Mouse (Mus musculus) midbrain, embryonic 15.5 days (tissue): Measurements from ENCODE around the gene Prdm16. TPM values are rescaled to one million over a fixed set of nuclear protein-coding genes. Genes with fewer than 3 reads are reported as not detected.

Experiments
- ATAC-seq: fragments of 200-750 bp; cut with Nextera tagmentation; replicated peaks from 2 replicates; pipeline ENCODE4 v1.8.0; 2017; ENCODE audit warnings: moderate TSS enrichment
- H3K27ac ChIP-seq: fragments of 300-500 bp; sonication (generic); 2 replicates; pipeline ENCODE4 v1.5.1; 2015; ENCODE audit warnings: mild to moderate bottlenecking, inconsistent platforms
- H3K27me3 ChIP-seq: fragments of 300-500 bp; sonication (generic); replicated peaks from 2 replicates; pipeline ENCODE4 v1.6.1; 2015; ENCODE audit warnings: inconsistent platforms
- H3K36me3 ChIP-seq: fragments of 300-500 bp; sonication (generic); replicated peaks from 2 replicates; pipeline ENCODE4 v1.6.1; 2015; ENCODE audit warnings: inconsistent platforms
- H3K4me1 ChIP-seq: fragments of 300-500 bp; sonication (generic); 2 replicates; pipeline ENCODE4 v1.6.1; 2015; ENCODE audit warnings: inconsistent platforms
- H3K4me2 ChIP-seq: fragments of 300-500 bp; sonication (generic); 2 replicates; pipeline ENCODE4 v1.6.1; 2015; ENCODE audit warnings: inconsistent platforms, mild to moderate bottlenecking, moderate library complexity
- H3K4me3 ChIP-seq: fragments of 300-500 bp; sonication (generic); 2 replicates; pipeline ENCODE4 v1.5.1; 2015; ENCODE audit warnings: mild to moderate bottlenecking, inconsistent platforms
- H3K9ac ChIP-seq: fragments of 300-500 bp; sonication (generic); 2 replicates; pipeline ENCODE4 v1.6.1; 2015; ENCODE audit warnings: mild to moderate bottlenecking, inconsistent platforms
- H3K9me3 ChIP-seq: fragments of 300-500 bp; sonication (generic); 2 replicates; pipeline ENCODE4 v1.6.1; 2016; ENCODE audit warnings: inconsistent platforms
- WGBS: fragments of 180-500 bp; shearing (Covaris S2); methylation state at CpG from one replicate; pipeline ENCODE4 v1.1.7; 2015; ENCODE audit warnings: mixed read lengths; 5-methylcytosine and 5-hydroxymethylcytosine counted together
- polyA plus RNA-seq: library from polyadenylated mRNA; unstranded; fragments of >200 nt; fragmentation: Nextera tagmentation; extraction: Ambion mirVana; gene quantifications from 2 replicates; pipeline ENCODE4 v1.2.1, GENCODE M21; 2015

Gene Prdm16
- polyA plus RNA-seq, 1 experiment from 2014 or later = 11.5 TPM

DNA sequence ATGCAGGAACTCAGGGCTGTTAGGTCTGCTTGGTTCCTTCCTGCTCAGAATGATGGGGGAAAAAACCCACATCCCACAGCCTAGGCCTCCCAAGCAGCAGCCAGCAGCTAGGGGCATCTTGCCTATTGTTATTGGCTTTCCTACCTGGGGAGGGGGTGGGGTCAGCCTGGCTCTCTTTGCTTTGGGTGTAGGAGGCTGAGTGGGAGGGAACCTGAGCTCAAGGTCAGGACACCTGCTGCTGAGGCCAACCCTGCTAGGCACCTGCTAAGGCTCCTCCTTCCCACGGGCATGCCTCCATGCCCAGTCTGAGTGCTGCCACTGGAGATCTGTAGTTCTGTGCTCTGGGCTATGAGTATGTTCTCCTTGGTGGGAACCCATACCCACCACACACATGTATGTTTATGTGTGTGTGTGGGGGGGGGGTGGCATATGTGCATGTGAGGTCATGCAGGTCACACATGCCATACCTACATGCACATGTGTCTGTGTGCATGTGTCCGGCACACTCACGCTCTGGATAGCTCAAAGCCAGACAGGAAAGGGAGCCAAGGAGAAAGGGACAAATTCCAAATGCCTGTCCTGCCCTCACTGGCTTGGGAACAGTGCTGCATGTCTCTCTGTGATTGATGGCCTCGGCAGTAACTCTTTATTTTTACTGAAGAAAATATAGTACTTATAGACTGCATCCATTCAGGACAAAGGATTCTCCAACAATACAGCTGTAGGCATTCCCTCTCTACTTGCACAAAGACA is 139.1 kb downstream of the Prdm16 start:
- no peak overlapping the region for H3K27ac ChIP-seq
- H3K36me3 ChIP-seq = no peaks in the 10 kb centered on the region
- no peak overlapping the region for H3K9ac ChIP-seq
- no peak for ATAC-seq
- WGBS = 71% methylated on average over 4 of the region's 4 CpGs
- peaks cover 55% of the 10 kb centered on the region for H3K27me3 ChIP-seq
- no peak overlapping the region for H3K4me3 ChIP-seq
- no peak overlapping the region for H3K4me2 ChIP-seq
- H3K9me3 ChIP-seq = no peaks in the 10 kb centered on the region
- H3K4me1 ChIP-seq = peaks cover 56% of the 10 kb centered on the region

DNA sequence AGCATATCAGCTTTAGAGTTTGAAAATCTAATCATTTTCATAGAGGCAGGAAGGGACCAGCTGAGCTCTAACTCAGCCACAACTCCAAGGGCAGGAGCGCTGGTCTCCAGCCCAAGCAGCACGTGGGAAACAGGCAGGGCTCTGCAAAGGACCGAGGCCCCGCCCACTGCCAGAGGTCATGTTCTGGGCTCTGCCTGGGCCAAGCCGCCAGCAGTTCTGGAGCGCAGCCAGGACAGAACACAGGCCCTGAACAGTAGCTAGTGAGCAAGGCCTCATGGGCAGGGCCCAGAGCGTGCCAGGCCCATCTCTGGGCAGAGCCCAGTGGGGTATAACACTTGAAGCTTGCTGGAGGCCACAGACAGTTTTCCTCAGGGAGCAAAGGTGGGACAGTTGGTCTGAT is 139.7 kb downstream of the Prdm16 start:
- Histone ChIP-seq H3K27me3 (peaks cover 54% of the 10 kb centered on the region), H3K27ac (no peak overlapping the region), H3K9ac (no peak overlapping the region), H3K9me3 (no peaks in the 10 kb centered on the region), H3K4me3 (no peak overlapping the region), H3K36me3 (no peaks in the 10 kb centered on the region), H3K4me1 (peaks cover 55% of the 10 kb centered on the region), H3K4me2 (no peak overlapping the region)
- WGBS = 34% methylated on average over 7 of the region's 7 CpGs
- peak; percentile 35; the same call in 1 of the 2 replicates for ATAC-seq

DNA sequence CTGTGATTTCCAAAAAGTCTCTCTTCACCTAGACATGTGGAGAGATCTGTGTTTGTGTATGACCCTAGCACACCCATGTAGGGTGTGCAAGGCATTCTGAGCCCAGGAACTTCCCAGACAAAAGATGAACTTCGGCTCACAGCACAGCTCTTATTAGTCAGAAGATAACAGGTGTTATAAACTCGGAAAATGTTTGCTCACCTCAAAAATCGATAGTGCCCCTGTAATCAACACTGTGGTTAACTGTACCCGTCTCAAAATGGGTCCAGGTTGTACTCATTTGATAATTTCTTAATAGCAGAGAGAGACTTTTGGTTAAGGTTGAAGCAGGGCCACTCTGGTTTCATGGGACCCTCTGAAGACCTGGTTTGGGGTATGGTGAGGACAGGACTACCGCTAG is 140.2 kb downstream of the Prdm16 start:
- H3K9ac ChIP-seq = no peak overlapping the region
- 92% methylated on average over 5 of the region's 5 CpGs for WGBS
- no peak overlapping the region for H3K4me2 ChIP-seq
- H3K4me1 ChIP-seq = peaks cover 53% of the 10 kb centered on the region
- H3K27ac ChIP-seq = no peak overlapping the region
- peaks cover 50% of the 10 kb centered on the region for H3K27me3 ChIP-seq
- no peaks in the 10 kb centered on the region for H3K36me3 ChIP-seq
- H3K4me3 ChIP-seq = no peak overlapping the region
- no peak for ATAC-seq
- no peaks in the 10 kb centered on the region for H3K9me3 ChIP-seq

DNA sequence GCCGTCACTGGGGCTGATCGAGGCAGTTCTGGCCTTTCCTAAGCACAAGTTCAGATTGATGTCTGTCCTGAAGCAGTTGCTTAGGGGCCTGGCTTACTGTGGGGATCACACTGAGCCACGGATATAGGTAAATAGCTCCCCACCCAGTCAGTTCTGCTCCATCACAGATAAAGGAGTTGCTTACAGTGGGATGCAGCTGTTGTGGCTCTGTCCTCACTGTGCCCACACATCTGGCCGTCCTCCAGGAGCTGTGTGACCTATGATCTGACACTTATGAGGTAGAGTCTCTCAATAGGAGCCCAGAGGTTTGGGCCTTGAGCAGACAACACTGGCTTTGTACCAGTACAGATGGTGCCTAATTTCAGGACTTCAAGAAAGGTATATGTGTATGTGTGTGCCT is 142.7 kb downstream of the Prdm16 start:
- ATAC-seq = no peak
- WGBS = 63% methylated on average over 4 of the region's 4 CpGs
- no peak overlapping the region for H3K4me3 ChIP-seq
- H3K27me3 ChIP-seq = peaks cover 62% of the 10 kb centered on the region
- no peak overlapping the region for H3K9ac ChIP-seq
- no peaks in the 10 kb centered on the region for H3K9me3 ChIP-seq
- H3K4me2 ChIP-seq = no peak overlapping the region
- H3K36me3 ChIP-seq = no peaks in the 10 kb centered on the region
- peaks cover 30% of the 10 kb centered on the region for H3K4me1 ChIP-seq
- H3K27ac ChIP-seq = no peak overlapping the region

DNA sequence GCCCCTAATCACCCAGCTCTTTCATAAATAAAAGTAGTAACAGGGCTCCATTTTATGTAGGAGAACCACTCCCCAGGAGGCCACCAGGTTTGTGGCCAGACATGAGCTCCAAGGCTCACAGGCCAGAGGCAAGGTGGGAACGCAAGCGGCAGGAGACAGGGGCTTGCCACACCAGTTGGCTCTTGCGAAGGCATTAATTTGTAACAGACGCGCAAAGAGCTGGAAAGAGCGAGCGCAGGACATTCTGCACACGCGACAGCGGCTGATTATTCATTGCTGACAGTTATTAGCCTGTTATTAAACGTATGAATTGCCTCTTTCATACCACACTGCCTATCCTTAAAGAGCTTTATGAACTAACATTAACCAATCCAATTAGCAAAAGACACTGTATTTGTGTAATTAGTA is 144.0 kb downstream of the Prdm16 start:
- peaks cover 68% of the 10 kb centered on the region for H3K27me3 ChIP-seq
- H3K36me3 ChIP-seq = no peaks in the 10 kb centered on the region
- H3K4me1 ChIP-seq = peaks cover 27% of the 10 kb centered on the region
- H3K9ac ChIP-seq = no peak overlapping the region
- ATAC-seq = no peak
- no peak overlapping the region for H3K4me3 ChIP-seq
- H3K4me2 ChIP-seq = no peak overlapping the region
- WGBS = 26% methylated on average over 11 of the region's 11 CpGs
- H3K9me3 ChIP-seq = no peaks in the 10 kb centered on the region
- no peak overlapping the region for H3K27ac ChIP-seq

DNA sequence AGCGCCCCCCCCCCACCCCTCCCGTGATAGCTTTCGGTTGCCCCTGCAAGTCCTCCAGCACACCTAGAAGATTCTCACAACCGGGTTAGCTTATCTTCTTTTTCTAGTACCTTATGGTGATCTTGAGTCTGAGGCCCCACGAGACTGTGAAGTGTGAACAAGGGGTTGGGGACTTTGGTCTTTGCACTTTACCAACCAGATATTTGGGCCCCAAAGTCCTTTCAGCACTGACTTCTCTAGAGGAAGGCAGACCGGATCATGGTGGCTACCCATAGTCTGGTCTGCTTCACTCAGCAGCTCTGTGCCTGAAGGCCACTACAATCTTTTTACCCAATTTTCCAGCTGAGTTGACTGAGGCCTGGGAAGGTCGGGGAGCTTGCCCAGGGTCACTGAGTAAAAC is 144.4 kb downstream of the Prdm16 start:
- Histone ChIP-seq H3K36me3 (no peaks in the 10 kb centered on the region), H3K9me3 (no peaks in the 10 kb centered on the region), H3K27ac (no peak overlapping the region), H3K4me3 (no peak overlapping the region), H3K4me1 (peaks cover 23% of the 10 kb centered on the region), H3K27me3 (peaks cover 66% of the 10 kb centered on the region), H3K4me2 (no peak overlapping the region), H3K9ac (no peak overlapping the region)
- ATAC-seq = no peak
- WGBS = 64% methylated on average over 7 of the region's 7 CpGs

DNA sequence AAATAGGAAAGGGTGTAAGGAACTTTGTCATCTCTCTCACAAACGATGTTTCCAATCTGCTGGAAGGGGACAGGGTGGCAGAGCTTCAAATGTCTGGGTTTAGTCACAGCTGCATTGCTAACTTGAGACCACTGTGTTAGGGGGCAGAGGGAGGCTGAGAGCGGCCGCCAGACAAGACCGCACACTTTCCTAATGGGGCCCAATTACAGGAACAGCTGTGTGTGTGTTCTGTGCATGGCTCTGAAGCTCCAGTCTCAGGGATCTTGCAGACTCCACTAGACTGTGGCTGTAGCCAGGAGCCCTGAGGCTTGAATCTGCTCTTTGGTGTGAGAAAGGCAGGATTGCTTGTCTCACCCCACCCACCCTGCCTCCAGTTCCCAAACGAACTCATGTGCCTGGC is 148.6 kb downstream of the Prdm16 start:
- H3K4me1 ChIP-seq = peaks cover 14% of the 10 kb centered on the region
- no peak overlapping the region for H3K27ac ChIP-seq
- H3K9me3 ChIP-seq = no peaks in the 10 kb centered on the region
- WGBS = 41% methylated on average over 5 of the region's 5 CpGs
- no peaks in the 10 kb centered on the region for H3K36me3 ChIP-seq
- no peak overlapping the region for H3K4me3 ChIP-seq
- peaks cover 56% of the 10 kb centered on the region for H3K27me3 ChIP-seq
- H3K9ac ChIP-seq = no peak overlapping the region
- no peak overlapping the region for H3K4me2 ChIP-seq
- ATAC-seq = no peak

DNA sequence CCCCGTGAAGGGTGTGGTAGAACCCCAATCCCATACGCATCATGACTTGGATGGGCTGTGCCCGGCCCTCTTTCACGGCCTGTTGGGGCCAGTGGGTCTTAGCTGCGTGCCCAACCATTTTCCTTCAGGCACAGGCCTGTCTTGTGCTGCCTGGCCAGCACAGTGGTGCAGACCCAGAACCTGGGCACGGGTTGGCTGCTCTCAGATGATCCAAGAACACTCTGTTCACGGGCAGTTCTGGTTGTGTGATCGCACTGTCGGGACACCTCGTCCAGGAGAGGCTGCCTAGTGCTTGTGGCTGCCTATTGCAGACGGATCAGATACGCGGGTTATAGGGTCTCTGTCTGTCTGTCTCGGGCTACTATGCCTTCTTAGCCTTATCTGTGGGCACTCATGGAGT is 154.0 kb downstream of the Prdm16 start:
- Histone ChIP-seq H3K27ac (no peak overlapping the region), H3K27me3 (peaks cover 49% of the 10 kb centered on the region), H3K4me3 (no peak overlapping the region), H3K9me3 (no peaks in the 10 kb centered on the region), H3K36me3 (no peaks in the 10 kb centered on the region), H3K4me1 (no peaks in the 10 kb centered on the region; the same call in 1 of the 2 replicates), H3K4me2 (no peak overlapping the region), H3K9ac (no peak overlapping the region)
- no peak for ATAC-seq
- 86% methylated on average over 14 of the region's 14 CpGs for WGBS

DNA sequence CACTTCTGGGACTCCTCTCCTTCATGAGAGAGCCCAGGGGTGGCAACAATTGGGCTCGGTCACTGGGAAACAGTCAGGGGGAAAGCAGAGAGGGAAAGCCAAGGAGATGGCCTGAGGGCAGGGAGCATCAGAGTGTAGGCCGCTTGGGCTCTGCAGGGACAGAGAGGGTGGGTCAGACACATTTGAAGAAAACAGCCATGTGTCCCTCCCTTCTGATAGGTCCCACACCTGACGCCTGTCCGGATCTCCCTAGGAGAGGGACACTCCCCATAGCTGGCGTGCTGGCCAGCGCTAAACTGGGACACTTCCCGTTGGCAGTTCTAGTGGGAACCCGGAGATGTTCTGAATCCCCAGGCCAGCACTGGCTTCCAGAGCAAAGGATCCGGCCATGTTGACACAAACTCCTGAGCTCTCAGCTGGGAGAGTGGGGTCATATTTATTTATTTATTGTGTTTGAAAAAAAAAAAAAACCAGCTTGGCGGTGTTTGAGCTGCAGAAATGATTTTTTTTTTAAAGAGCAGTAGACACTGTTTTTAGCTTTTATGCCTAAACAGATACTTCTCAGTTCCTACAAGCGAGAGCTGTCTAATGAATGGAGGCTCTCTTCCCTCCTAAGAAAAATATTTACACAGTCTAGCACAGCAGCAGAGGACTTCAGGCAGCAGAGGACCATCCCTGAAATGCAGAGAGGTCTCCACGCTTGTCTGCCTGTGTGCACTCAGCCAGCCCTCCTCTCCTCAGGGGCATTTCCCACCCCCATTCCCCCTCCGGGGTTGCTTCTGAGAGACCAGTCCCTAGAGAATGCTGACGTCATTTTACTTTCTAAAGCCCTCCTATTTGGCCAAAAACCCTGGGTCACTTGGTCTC is 154.7 kb downstream of the Prdm16 start:
- Histone ChIP-seq H3K27me3 (peaks cover 51% of the 10 kb centered on the region), H3K27ac (no peak overlapping the region), H3K4me1 (no peaks in the 10 kb centered on the region; the same call in 1 of the 2 replicates), H3K4me3 (no peak overlapping the region), H3K4me2 (no peak overlapping the region), H3K36me3 (no peaks in the 10 kb centered on the region), H3K9me3 (no peaks in the 10 kb centered on the region), H3K9ac (no peak overlapping the region)
- ATAC-seq = no peak
- 65% methylated on average over 14 of the region's 14 CpGs for WGBS

DNA sequence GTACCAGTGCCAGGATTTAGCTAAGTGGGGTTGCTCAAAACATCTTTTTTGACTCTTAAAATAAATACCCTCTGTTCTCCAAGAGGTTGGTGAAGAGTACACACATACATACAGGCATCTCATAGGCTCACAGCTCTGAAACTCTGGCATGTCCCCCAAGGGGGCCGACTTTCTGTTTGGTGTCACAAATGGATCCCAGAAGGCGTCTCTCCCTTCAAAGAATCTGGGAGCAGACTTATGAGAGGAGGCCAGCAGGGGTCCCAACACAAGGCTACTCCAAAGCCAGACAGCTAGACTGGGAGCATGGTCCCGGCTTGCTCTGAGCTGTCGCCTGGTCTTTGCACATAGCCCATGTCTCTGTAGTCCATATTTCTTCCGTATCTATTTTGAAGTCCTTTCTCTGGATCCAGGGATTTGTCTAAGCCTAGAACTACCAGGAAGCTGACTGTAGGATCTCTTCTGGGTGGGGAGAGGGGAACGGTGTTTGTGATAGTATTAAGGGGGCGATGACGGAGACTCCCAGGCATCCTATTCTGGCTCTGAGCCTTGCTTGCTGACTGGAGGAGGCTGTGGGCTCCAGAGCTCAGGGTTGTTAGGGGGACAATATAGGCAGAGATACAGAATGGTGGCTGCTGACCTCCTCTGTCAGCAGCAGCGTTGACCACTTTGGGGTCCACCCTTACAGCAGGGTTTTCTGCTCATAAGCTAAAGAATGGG is 156.0 kb downstream of the Prdm16 start:
- no peak overlapping the region for H3K9ac ChIP-seq
- ATAC-seq = no peak
- H3K4me3 ChIP-seq = no peak overlapping the region
- H3K4me1 ChIP-seq = no peaks in the 10 kb centered on the region; the same call in 1 of the 2 replicates
- H3K27ac ChIP-seq = no peak overlapping the region
- no peaks in the 10 kb centered on the region for H3K36me3 ChIP-seq
- no peak overlapping the region for H3K4me2 ChIP-seq
- no peaks in the 10 kb centered on the region for H3K9me3 ChIP-seq
- 74% methylated on average over 9 of the region's 9 CpGs for WGBS
- peaks cover 56% of the 10 kb centered on the region for H3K27me3 ChIP-seq

DNA sequence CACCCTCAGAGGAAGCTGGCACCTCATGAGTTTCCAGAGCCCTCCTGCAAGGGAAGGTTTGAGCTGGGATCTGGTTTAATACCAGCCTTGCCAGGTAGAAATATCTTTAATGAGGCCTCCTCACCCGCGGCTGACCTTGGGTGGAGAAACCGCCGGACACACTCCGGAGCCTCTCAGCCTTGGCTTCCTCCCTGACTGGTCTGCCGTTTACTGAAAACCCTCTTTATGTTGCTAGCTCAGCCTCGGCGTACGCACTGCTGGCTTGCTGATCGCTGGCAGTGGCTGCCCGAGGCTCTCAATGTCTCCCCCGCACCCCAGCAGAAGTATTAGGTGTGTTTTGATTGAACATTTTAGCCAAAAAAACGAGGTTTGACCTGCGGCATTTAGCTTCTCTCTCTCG is 156.5 kb downstream of the Prdm16 start:
- WGBS = 63% methylated on average over 15 of the region's 15 CpGs
- no peak overlapping the region for H3K9ac ChIP-seq
- H3K9me3 ChIP-seq = no peaks in the 10 kb centered on the region
- no peak for ATAC-seq
- H3K4me1 ChIP-seq = no peaks in the 10 kb centered on the region; the same call in 1 of the 2 replicates
- no peak overlapping the region for H3K4me2 ChIP-seq
- H3K27ac ChIP-seq = no peak overlapping the region
- H3K4me3 ChIP-seq = no peak overlapping the region
- peaks cover 60% of the 10 kb centered on the region for H3K27me3 ChIP-seq
- no peaks in the 10 kb centered on the region for H3K36me3 ChIP-seq

DNA sequence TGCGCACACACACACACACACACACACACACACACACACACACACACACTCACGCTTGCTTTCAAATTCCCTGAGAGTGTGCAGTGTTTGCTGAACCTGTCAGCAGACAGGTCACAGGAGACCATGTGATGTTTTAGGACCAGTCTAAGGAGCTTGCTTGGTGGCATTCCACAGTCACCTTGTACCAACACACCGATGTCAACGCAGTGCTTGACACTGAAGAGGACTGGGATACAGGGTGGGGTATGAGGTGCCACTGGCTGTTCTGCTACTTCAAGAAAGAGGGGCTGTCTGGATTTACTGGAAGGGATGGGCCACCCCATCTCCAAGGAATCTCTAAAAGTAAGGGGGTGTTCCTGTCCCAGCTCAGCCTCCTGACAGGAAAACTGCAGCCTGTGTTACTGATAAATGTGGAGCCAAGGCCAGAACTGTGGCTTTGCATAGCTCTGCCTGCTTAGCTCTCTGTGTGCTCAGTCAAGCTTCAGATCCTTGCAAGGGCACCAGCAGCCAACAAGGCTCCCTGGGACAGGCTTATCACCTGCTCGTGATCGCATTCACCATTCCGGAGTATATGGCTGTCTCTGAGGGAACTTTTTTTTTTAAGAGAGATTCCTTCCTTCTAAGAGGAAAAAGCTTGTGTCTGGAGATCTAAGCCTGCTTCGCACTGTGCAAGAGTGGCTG is 157.6 kb downstream of the Prdm16 start:
- Histone ChIP-seq H3K4me2 (no peak overlapping the region), H3K4me3 (no peak overlapping the region), H3K9me3 (no peaks in the 10 kb centered on the region), H3K27me3 (peaks cover 61% of the 10 kb centered on the region), H3K4me1 (no peaks in the 10 kb centered on the region; the same call in 1 of the 2 replicates), H3K36me3 (no peaks in the 10 kb centered on the region), H3K9ac (no peak overlapping the region), H3K27ac (no peak overlapping the region)
- ATAC-seq = no peak
- 88% methylated on average over 8 of the region's 8 CpGs for WGBS
